Mouse (Mus musculus): ENCODE data around the gene Scnn1a. TPM values are rescaled to one million over a fixed set of nuclear protein-coding genes. Genes with fewer than 3 reads are reported as not detected.

Gene Scnn1a
- polyA plus RNA-seq, 1 experiment: 0.88 TPM

GRCm38 (mm10) chr6:125334356-125334755 lies 13.9 kb downstream of the Scnn1a start:
- Histone ChIP-seq H3K27ac (ENCODE audit: insufficient read depth, low read depth, low read length) (peak overlapping the region; percentile 37), H3K4me3 (ENCODE audit: insufficient read depth, low read length) (peak overlapping the region; percentile 15), H3K4me1 (ENCODE audit: control insufficient read depth, insufficient read depth, low read length) (peaks cover 38% of the 10 kb centered on the region)
- TF ChIP-seq CTCF (IDR thresholded peaks at IDR 0.05; ENCODE audit: low read depth, low read length) (no peak), POLR2A (IDR thresholded peaks at IDR 0.05; ENCODE audit: borderline replicate concordance, low read depth, low read length) (no peak)

GRCm38 (mm10) chr6:125338791-125339660 lies 18.6 kb downstream of the Scnn1a start:
- H3K4me1 ChIP-seq (ENCODE audit: control insufficient read depth, insufficient read depth, low read length): peaks cover 50% of the 10 kb centered on the region
- H3K27ac ChIP-seq (ENCODE audit: insufficient read depth, low read depth, low read length): no peak overlapping the region
- no peak overlapping the region for H3K4me3 ChIP-seq (ENCODE audit: insufficient read depth, low read length)
- no peak for TF ChIP-seq CTCF (IDR thresholded peaks at IDR 0.05; ENCODE audit: low read depth, low read length)
- no peak for TF ChIP-seq POLR2A (IDR thresholded peaks at IDR 0.05; ENCODE audit: borderline replicate concordance, low read depth, low read length)

- Histone ChIP-seq H3K27ac (ENCODE audit: insufficient read depth, low read depth, low read length) (no peak overlapping the region), H3K4me1 (ENCODE audit: control insufficient read depth, insufficient read depth, low read length) (peaks cover 47% of the 10 kb centered on the region), H3K4me3 (ENCODE audit: insufficient read depth, low read length) (no peak overlapping the region)
- TF ChIP-seq CTCF (IDR thresholded peaks at IDR 0.05; ENCODE audit: low read depth, low read length): no peak
- TF ChIP-seq POLR2A (IDR thresholded peaks at IDR 0.05; ENCODE audit: borderline replicate concordance, low read depth, low read length): no peak
These were observed 19.8 kb downstream of the Scnn1a start for GRCm38 (mm10) chr6:125340244-125340643.

GRCm38 (mm10) chr6:125342198-125342597 lies 21.7 kb downstream of the Scnn1a start:
- Histone ChIP-seq H3K27ac (ENCODE audit: insufficient read depth, low read depth, low read length) (no peak overlapping the region), H3K4me3 (ENCODE audit: insufficient read depth, low read length) (no peak overlapping the region), H3K4me1 (ENCODE audit: control insufficient read depth, insufficient read depth, low read length) (peaks cover 51% of the 10 kb centered on the region)
- TF ChIP-seq POLR2A (IDR thresholded peaks at IDR 0.05; ENCODE audit: borderline replicate concordance, low read depth, low read length) (no peak), CTCF (IDR thresholded peaks at IDR 0.05; ENCODE audit: low read depth, low read length) (no peak)

GRCm38 (mm10) chr6:125344084-125344483 lies 23.6 kb downstream of the Scnn1a start:
- Histone ChIP-seq H3K4me1 (ENCODE audit: control insufficient read depth, insufficient read depth, low read length) (peaks cover 54% of the 10 kb centered on the region), H3K4me3 (ENCODE audit: insufficient read depth, low read length) (no peak overlapping the region), H3K27ac (ENCODE audit: insufficient read depth, low read depth, low read length) (no peak overlapping the region)
- TF ChIP-seq POLR2A (IDR thresholded peaks at IDR 0.05; ENCODE audit: borderline replicate concordance, low read depth, low read length) (no peak), CTCF (IDR thresholded peaks at IDR 0.05; ENCODE audit: low read depth, low read length) (no peak)

- Histone ChIP-seq H3K4me3 (ENCODE audit: insufficient read depth, low read length) (no peak overlapping the region), H3K27ac (ENCODE audit: insufficient read depth, low read depth, low read length) (peak overlapping the region; percentile 36), H3K4me1 (ENCODE audit: control insufficient read depth, insufficient read depth, low read length) (peaks cover 48% of the 10 kb centered on the region)
- TF ChIP-seq CTCF (IDR thresholded peaks at IDR 0.05; ENCODE audit: low read depth, low read length) (no peak), POLR2A (IDR thresholded peaks at IDR 0.05; ENCODE audit: borderline replicate concordance, low read depth, low read length) (no peak)
These were observed 24.4 kb downstream of the Scnn1a start for GRCm38 (mm10) chr6:125344866-125345265.

GRCm38 (mm10) chr6:125345625-125346024 lies 25.2 kb downstream of the Scnn1a start:
- no peak overlapping the region for H3K4me3 ChIP-seq (ENCODE audit: insufficient read depth, low read length)
- peak overlapping the region; percentile 36 for H3K27ac ChIP-seq (ENCODE audit: insufficient read depth, low read depth, low read length)
- peaks cover 42% of the 10 kb centered on the region for H3K4me1 ChIP-seq (ENCODE audit: control insufficient read depth, insufficient read depth, low read length)
- TF ChIP-seq POLR2A (IDR thresholded peaks at IDR 0.05; ENCODE audit: borderline replicate concordance, low read depth, low read length) (no peak), CTCF (IDR thresholded peaks at IDR 0.05; ENCODE audit: low read depth, low read length) (no peak)

GRCm38 (mm10) chr6:125346029-125346428 lies 25.6 kb downstream of the Scnn1a start:
- Histone ChIP-seq H3K4me1 (ENCODE audit: control insufficient read depth, insufficient read depth, low read length) (peaks cover 38% of the 10 kb centered on the region), H3K27ac (ENCODE audit: insufficient read depth, low read depth, low read length) (no peak overlapping the region), H3K4me3 (ENCODE audit: insufficient read depth, low read length) (no peak overlapping the region)
- no peak for TF ChIP-seq POLR2A (IDR thresholded peaks at IDR 0.05; ENCODE audit: borderline replicate concordance, low read depth, low read length)
- no peak for TF ChIP-seq CTCF (IDR thresholded peaks at IDR 0.05; ENCODE audit: low read depth, low read length)

- no peak for TF ChIP-seq CTCF (IDR thresholded peaks at IDR 0.05; ENCODE audit: low read depth, low read length)
- TF ChIP-seq POLR2A (IDR thresholded peaks at IDR 0.05; ENCODE audit: borderline replicate concordance, low read depth, low read length): no peak
- Histone ChIP-seq H3K4me1 (ENCODE audit: control insufficient read depth, insufficient read depth, low read length) (peaks cover 51% of the 10 kb centered on the region), H3K27ac (ENCODE audit: insufficient read depth, low read depth, low read length) (peak within 1 kb of the TSS; percentile 86)
These were observed 28.5 kb downstream of the Scnn1a start, which contains the start of gene Tnfrsf1a for GRCm38 (mm10) chr6:125348721-125349574. Gene Tnfrsf1a, plus strand, starts transcription at chr6:125349362.

More at GRCm38 (mm10) chr6:125348721-125349574, 28.5 kb downstream of the Scnn1a start, which contains the start of gene Tnfrsf1a:
- H3K4me3 ChIP-seq (ENCODE audit: insufficient read depth, low read length): peak within 1 kb of the TSS; percentile 89
